In the genomic region with DNA sequence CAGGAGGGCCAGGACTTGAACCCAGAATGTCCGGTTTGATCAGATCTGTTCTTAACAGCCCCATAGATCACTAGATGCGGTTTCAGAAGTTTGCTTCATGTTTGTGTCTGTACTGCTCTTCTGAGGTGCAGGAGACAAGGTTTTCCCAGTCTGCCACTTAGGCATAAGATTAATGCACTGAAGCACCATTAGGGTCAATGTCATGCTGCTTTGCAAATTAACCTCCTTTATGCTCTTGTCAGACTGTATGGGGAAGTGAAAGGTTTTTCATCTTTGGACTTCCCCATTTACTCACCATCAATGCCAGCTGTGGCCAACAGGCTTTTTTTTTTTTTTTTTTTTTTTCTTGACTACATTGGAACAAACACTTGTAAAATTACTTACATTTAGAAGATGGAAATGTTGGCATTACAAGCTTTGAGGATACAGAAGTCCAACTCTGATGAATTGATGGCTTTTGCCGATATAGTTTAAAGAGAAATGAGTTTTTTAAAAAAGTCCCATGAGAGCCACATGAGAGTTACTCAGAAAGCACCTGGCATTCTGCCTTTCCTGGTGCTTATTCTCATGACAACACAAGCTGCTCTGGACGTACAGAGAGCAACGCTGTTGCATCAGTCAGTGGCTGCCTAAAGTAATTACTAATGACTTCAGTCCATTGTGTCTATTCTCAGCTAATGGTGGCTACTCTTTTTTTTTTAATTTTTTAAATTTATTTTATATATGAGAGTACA, we compare ENCODE assay signal across 12 mouse cellular contexts.
DNase-seq lines count a peak whose midpoint lies in the region; ATAC-seq and TF ChIP-seq lines count a peak whose summit lies in the region.
"Had no signal": no experiment of that assay in that cellular context is flagged by ENCODE, and none has a peak within 500 bp of the region (broad histone marks: within the 10 kb centered on the region; RNA-seq: fewer than 3 reads in every experiment).

No protein-coding gene starts in this region.

- no peak overlapping the region for H3K27ac ChIP-seq in liver, adult 2 months (replicated peaks; ENCODE audit: insufficient read depth, low read depth, low read length)
- peak overlapping the region; percentile 78 for H3K27ac ChIP-seq in bone marrow macrophage, adult 2 months (ENCODE audit: insufficient read depth, low read depth, low read length)
- H3K27ac ChIP-seq: hindbrain, embryonic 15.5 days had no signal

- no peak for TF ChIP-seq CTCF in liver, adult 2 months (IDR thresholded peaks at IDR 0.05; ENCODE audit: low read depth, low read length)
- no peak for TF ChIP-seq CTCF in bone marrow macrophage, adult 2 months (IDR thresholded peaks at IDR 0.05; ENCODE audit: low read depth, low read length)

- H3K79me2 ChIP-seq in liver, adult 2 months (ENCODE audit: control insufficient read depth, insufficient read depth, low read length) = no peaks in the 10 kb centered on the region

- no peaks in the 10 kb centered on the region for H3K4me1 ChIP-seq in liver, adult 2 months (ENCODE audit: control insufficient read depth, insufficient read depth, low read length)
- peaks cover 18% of the 10 kb centered on the region for H3K4me1 ChIP-seq in bone marrow macrophage, adult 2 months (ENCODE audit: control insufficient read depth, insufficient read depth, low read length)
- H3K4me1 ChIP-seq: hindbrain, embryonic 15.5 days had no signal

- no peak overlapping the region for H3K9ac ChIP-seq in liver, adult 2 months (ENCODE audit: low read depth, low read length)
- H3K9ac ChIP-seq: hindbrain, embryonic 15.5 days had no signal

- DNase-seq in liver, adult 2 months (ENCODE audit: extremely low read depth, low read depth, low spot score) = peak; percentile 26
- no peak for DNase-seq in liver
- peak; percentile 2 to 12 for DNase-seq in monocyte, adult 2 months (ENCODE audit: low read depth in 1 of 2, low spot score in 2 of 2)
- DNase-seq in thymus, adult 18-20 months = no peak
- DNase-seq in gastrocnemius, adult 18-20 months (ENCODE audit: low spot score) = no peak
- DNase-seq: cerebellum, postnatal 25 days; kidney, adult 9 months; left cerebral cortex, postnatal 4 days had no signal

- H3K27me3 ChIP-seq in liver, adult 2 months (ENCODE audit: control insufficient read depth, insufficient read depth, low read length) = no peaks in the 10 kb centered on the region
- H3K27me3 ChIP-seq: hindbrain, embryonic 15.5 days had no signal

- H3K4me3 ChIP-seq in liver, adult 2 months (ENCODE audit: insufficient read depth, low read depth, low read length) = no peak overlapping the region
- H3K4me3 ChIP-seq in bone marrow macrophage, adult 2 months (ENCODE audit: insufficient read depth, low read length) = no peak overlapping the region
- H3K4me3 ChIP-seq: hindbrain, embryonic 15.5 days had no signal

- H3K36me3 ChIP-seq in liver, adult 2 months (ENCODE audit: control insufficient read depth, insufficient read depth, low read length) = no peaks in the 10 kb centered on the region
- H3K36me3 ChIP-seq: hindbrain, embryonic 15.5 days had no signal

- 85% methylated on average over 5 of the region's 5 CpGs for WGBS in liver, adult 2 months

- ATAC-seq in CD4-positive, CD25-positive, alpha-beta regulatory T cell, adult 4 months = peak; percentile 23
- ATAC-seq: midbrain, embryonic 16.5 days had no signal

- TF ChIP-seq POLR2A in liver, adult 2 months (IDR thresholded peaks at IDR 0.05; ENCODE audit: extremely low read depth, insufficient read depth, low read length) = no peak
- no peak for TF ChIP-seq POLR2A in bone marrow macrophage, adult 2 months (IDR thresholded peaks at IDR 0.05; ENCODE audit: borderline replicate concordance, low read depth, low read length)

Comparison
In these comparisons a context has a peak if more than half of its experiments do, and no peak if none do; other contexts are left out.
1. DNase-seq: peak in liver, adult 2 months (single experiment) and monocyte, adult 2 months (2 of 2); none in liver (single experiment), thymus, adult 18-20 months (0 of 2) and gastrocnemius, adult 18-20 months (single experiment).